Mouse (Mus musculus) yolk sac, embryonic 10.5 days (tissue): Measurements from ENCODE around the gene Klhl26.
"Not testable (repeated sequence)": the region's sequence is repeated elsewhere in the genome, so short reads cannot be mapped to it uniquely, and the experiment has no call there.

Experiments
- DNase-seq: peaks from one replicate; pipeline ENCODE4 v3.0.0-alpha.2; 2017; ENCODE audit warnings: low spot score

Klhl26 gene

GRCm38 (mm10) chr8:70476333-70477268 lies at the start of gene Klhl26:
Klhl26 (minus strand) TSS chr8:70476968.
- DNase-seq, result peak; percentile 99

- peak; percentile 96 for DNase-seq
Observed at GRCm38 (mm10) chr8:70522592-70523403, 46.0 kb upstream of the Klhl26 start.

GRCm38 (mm10) chr8:70519606-70520005 lies 42.8 kb upstream of the Klhl26 start:
- no peak for DNase-seq

- DNase-seq, result no peak
Observed at GRCm38 (mm10) chr8:70519043-70519442, 42.3 kb upstream of the Klhl26 start.

- DNase-seq, result no peak
Observed at GRCm38 (mm10) chr8:70517940-70518643, 41.3 kb upstream of the Klhl26 start.

- no peak for DNase-seq
Observed at GRCm38 (mm10) chr8:70513441-70513840, 36.7 kb upstream of the Klhl26 start.

GRCm38 (mm10) chr8:70512253-70512903 lies 35.6 kb upstream of the Klhl26 start:
- no peak for DNase-seq

GRCm38 (mm10) chr8:70511770-70512169 lies 35.0 kb upstream of the Klhl26 start:
- DNase-seq, result no peak

GRCm38 (mm10) chr8:70511174-70511573 lies 34.4 kb upstream of the Klhl26 start:
- not testable (repeated sequence) for DNase-seq

GRCm38 (mm10) chr8:70510228-70510915 lies 33.6 kb upstream of the Klhl26 start, which contains the start of gene Uba52:
Uba52 (minus strand) TSS chr8:70510801.
- DNase-seq, result peak; percentile 96

GRCm38 (mm10) chr8:70509281-70509952 lies 32.6 kb upstream of the Klhl26 start:
- no peak for DNase-seq

GRCm38 (mm10) chr8:70507027-70507393 lies 30.2 kb upstream of the Klhl26 start:
- DNase-seq, result no peak

- DNase-seq, result peak; percentile 99
Observed at GRCm38 (mm10) chr8:70506328-70507026, 29.7 kb upstream of the Klhl26 start, which contains the start of gene Rex1bd. Rex1bd (minus strand) TSS chr8:70506752.

- DNase-seq, result no peak
Observed at GRCm38 (mm10) chr8:70505698-70506327, 29.0 kb upstream of the Klhl26 start.

- no peak for DNase-seq
Observed at GRCm38 (mm10) chr8:70504851-70505250, 28.1 kb upstream of the Klhl26 start.

GRCm38 (mm10) chr8:70504291-70504716 lies 27.5 kb upstream of the Klhl26 start:
- no peak for DNase-seq

GRCm38 (mm10) chr8:70503062-70503750 lies 26.4 kb upstream of the Klhl26 start:
- DNase-seq, result no peak

GRCm38 (mm10) chr8:70502540-70502939 lies 25.8 kb upstream of the Klhl26 start:
- DNase-seq, result no peak
